Mouse (Mus musculus) left cerebral cortex, postnatal 14 days (tissue): Measurements from ENCODE around the gene Pax3. TPM values are rescaled to one million over a fixed set of nuclear protein-coding genes. Genes with fewer than 3 reads are reported as not detected.

Source experiments
- DNase-seq, 2 experiments: peaks; one replicate each; pipeline ENCODE4 v3.0.0; 2021 to 2022; ENCODE audit warnings: low spot score in 2 of 2, mixed read lengths in 1 of 2
- intact Hi-C: fragments of 180-260 bp; cut with DNase I; formaldehyde crosslinking; loops from one replicate; pipeline ENCODE4 v1.15.1; 2025
- long read RNA-seq, 2 experiments: library from polyadenylated mRNA; stranded (forward); transcript quantifications; one replicate each; pipeline ENCODE4 v2.0.0; 2021
- total RNA-seq, 2 experiments: library from RNA; stranded (reverse); gene quantifications; 2 replicates each; pipeline ENCODE4 v1.2.3; 2021

Gene Pax3
- total RNA-seq, result under 1 TPM in 1 of 2 experiments, not detected in 1; 0.13 TPM
- long read RNA-seq, experiment 1, result 0 reads
- long read RNA-seq, experiment 2, result 0 reads

DNA sequence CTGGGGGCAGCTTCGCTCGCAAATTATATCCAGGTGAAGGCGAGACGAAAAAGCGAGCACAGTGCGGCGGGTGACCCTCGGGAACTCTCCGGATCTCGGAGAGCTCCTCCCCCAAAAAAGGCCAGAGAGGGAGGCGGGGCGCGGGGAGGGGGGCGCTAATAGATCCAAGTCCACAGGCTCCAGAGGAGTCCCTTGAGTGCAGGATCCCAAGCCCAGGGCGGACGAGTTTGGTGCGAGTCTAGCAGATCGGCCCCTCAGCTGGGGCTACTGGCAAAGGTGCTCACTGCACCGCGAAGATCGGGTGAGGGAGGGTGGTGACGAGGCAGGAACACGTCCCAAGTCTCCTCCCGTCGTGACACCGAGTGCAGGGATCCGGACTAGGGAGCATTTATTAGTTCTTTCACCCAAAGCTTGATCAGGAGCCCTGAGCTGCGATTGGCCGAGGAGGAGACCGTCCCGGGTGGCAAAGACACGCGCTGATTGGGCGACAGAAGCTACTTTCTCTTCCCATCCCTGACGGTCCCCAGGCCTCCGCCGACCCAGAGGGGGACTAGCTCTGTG lies at the start of gene Pax3:
Gene Pax3 (minus strand): TSS at position 384 of the 561 bp plus-strand sequence.
- intact Hi-C loops, result no loop called here
- no peak for DNase-seq

DNA sequence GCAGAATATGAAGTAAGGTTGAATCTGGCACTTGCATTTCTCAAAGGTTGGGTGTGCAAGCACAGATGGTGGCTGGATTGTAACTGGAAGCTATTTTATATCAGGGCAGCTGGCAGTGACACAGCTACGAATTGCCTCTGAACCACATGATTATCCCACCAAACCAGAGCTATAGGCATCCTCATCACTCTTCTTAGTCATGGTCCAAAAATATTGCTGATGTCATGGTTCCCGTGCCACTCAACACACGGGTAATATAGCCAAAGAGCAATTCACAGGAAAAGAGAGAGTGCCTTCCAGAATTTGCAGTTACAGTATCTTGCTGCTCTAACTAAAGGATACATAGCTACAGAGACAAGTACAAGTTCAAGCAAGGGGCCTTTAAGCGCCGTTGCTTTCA lies 37.4 kb upstream of the Pax3 start:
- DNase-seq, result peak in 1 of 2 experiments; percentile 30
- intact Hi-C loops, result no loop called here

DNA sequence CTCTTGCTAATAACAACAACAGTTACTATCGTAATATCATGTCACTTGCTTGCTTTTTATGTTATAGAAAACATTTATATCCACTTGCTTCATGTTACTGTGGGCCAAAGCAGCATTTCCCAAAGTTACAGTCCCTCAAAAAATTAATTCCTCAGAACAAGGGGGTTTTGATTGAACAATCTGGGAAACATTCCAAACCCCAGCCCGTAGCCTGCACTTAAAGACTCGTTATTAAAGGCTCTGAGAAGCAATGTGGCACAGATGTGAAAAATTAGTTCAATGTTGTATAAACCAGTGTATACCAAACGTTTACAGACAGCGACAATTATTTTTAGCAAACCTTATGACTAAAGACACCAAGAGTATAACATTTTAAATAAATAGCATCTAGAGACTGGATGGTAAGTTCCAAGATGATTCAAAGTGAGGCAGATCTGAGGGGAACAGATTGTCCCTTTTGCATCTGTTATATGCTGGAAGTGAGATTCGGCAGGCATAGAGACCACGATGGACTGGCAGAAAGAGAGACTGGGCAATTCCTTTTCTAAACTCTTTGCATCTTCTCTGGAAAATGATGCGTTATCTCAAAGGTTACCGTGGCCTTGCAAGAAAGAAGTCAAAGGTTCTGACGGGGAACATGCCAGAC lies 35.1 kb upstream of the Pax3 start:
- intact Hi-C loops, result no loop called here
- peak in 1 of 2 experiments; percentile 41 for DNase-seq

DNA sequence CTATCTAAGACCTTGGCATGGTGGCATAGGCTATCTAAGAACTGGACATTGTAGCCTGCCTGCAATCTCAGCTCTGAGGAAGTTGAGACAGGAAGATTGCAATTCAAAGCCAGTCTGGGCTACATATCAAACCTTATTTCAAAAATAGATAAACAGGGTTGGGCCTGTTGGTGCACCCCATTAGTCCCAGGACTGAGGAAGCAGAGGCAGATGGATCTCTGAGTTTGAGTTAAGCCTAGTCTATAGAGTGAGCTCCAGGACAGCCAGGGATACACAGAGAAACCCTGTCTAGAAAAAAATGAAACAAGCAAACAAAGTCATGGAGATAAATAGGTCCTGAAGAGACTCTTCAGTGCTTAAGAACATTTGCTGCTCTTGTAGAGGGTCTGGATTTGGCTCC lies 32.9 kb upstream of the Pax3 start:
- no peak for DNase-seq
- intact Hi-C loops, result no loop called here

DNA sequence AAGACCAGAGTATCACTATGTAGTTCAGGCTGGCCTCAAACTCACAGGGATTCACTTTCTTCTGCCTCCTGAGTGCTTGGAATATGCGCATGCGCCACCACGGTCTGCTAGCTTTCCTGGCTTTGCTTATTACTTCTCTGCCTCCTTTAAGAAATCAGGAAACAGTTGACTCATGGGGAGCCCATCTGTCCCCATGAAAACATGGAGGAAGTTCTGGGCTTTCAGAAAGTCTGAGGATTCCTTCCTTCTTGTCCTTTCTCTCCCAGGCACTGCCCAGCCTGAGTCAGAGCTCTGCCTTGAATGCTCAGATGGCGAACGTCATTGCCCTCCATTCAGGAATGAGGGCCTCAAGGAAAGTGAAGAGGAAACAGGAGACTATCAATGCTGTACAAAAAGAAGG lies 31.8 kb upstream of the Pax3 start:
- intact Hi-C loops, result no loop called here
- no peak for DNase-seq

DNA sequence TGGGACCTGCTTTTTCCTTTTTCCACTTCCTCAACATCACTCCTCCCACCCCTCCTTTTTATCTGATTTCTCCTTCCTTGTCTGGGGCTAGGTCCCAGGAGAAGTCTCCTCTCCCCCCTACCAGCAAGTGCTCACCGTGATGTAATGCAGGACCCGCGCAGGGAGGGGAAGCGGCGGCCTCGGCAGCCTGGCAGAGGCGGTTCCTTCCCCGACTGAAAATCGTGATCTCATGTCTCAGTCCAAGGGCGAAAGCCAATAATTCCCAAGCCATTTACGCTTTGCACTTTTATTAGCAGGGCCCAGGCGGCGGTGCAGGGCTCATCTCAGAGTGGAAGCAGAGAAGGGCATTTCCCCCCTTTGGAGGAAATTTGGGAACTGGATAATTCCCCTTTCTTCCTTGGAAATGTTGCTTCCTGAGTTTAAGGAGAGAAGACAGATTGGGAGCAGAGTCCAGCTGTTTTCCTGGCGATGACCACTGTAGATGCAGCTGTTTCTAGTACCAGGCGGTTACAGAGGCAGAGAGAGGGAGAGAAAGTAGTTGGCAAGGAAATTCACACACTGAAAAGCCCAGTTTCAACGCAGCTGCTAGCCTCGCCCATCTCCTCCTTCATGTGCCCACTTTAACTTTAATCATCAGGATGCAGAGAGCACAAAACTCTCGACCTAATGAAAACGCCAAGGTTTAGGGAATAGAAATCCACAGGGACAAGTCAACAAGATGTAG lies 21.3 kb upstream of the Pax3 start:
- DNase-seq, result no peak
- intact Hi-C loops, result loop anchor here (5.0 kb wide), 2 partner anchors 94 to 199 kb away; partner anchors contain the start of gene Sgpp2

DNA sequence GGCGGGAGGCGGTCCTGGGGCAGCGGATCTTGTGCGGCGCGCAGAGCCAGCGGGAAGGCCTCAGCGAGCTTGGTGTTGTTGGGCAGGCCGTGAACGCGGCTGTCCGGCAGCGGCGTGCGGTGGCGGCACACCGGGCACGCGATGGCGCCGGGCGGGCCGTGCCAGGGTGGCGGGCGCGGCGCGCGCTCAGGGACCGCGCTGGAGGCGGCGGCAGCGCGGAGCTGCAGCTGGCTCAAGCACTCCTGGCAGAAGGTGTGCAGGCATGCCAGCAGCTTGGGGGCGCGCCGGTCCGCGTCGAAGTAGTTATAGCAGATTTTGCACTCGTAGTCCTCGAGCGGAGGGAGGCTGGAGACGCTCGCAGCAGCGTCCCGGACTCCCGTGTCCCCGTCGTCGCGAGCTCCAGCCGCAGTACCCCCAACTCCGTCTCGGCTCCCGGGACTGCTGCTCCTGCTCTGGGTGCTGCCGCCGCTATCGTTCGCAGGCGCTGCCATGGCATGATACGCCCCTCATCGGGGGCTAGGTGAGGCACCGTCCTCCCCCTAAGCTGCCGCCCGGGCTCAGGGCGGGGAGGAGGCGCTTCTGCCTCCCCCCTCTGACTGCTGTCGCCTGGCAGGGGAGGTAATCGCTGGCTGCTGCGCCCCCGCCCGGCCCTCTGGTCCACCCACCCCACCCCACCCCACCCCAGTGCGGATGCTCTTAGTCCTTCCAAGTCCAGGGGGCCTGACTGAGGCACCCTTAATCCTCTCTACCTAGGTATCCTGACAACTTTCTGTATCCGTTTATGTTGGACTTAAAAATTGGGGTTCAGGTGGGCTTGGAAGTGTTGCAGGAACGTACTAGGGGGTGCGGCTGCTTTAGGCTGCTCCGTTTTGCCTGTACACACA lies 20.5 kb upstream of the Pax3 start:
- intact Hi-C loops, result loop anchor here (5.0 kb wide), 2 partner anchors 95 to 200 kb away; partner anchors contain the start of gene Sgpp2
- DNase-seq, result peak; percentile 33 to 34

DNA sequence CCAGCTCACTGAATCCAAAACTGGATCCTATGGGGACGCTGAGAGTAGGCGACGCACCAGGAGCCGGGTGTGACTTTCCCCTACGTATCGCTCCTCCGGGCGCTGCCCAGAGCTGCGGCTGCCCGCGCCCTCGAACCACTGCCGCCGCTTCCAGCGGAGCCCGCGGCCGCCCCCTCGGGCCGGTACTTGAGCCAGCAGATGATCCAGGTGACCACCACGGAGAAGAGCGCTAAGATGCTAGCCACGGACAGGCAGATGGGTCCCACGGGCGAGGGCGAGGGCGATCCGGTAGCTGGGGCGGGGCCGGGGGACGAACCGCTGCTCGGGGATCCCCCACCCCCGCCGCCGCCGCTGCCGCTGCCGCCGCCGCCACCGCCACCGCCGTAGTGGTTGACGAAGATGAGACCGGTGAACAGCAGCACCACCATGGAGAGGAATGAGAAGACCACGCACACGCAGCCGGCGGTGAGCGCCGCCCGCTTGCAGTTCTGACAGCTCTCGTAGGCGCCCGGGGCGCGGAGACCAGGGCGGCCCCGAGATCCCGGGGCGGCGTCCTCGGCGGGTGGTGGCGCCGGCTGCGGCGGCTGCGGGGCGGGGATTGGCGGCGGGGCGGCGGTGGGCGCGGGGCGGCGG lies 19.7 kb upstream of the Pax3 start:
- intact Hi-C loops, result loop anchor here (5.0 kb wide), 2 partner anchors 96 to 201 kb away; partner anchors contain the start of gene Sgpp2
- no peak for DNase-seq

DNA sequence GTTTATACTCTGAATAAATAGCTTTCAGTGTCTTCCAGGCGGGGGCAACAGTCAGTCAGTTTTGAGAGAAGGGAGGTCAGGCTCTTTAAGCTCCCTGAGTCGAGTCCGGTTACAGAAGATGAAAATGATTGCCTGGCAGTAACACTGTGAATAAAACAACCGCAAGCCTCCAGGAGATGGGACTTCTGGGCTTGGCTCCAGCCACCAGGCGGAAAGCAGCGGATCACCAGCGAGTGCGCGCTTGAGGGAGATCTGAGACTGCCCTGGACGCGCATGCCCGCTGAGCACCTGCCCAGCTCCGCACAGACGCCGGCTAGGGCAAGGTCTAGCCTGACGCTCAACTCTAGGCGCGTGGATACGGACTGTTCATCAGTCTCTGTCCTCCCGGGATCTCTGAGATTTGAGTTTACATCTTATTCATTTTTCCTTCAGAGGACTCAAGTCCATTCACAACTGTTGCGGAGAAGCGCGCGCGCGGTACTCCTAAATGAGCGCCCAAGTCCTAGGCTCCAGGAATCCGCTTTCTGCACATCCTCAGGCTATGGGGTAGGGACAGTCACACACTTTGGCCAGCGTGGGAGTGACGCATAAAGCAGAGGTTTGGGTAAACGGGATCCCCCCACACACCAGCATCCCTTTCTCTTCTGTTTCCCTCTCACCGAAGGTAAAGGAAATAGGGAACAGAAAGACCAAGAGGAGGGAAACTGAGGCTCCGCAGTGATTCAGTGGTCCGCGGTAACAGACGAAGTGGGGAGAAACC lies 19.0 kb upstream of the Pax3 start:
- no peak for DNase-seq
- intact Hi-C loops, result loop anchor here (5.0 kb wide), 2 partner anchors 96 to 201 kb away; partner anchors contain the start of gene Sgpp2

DNA sequence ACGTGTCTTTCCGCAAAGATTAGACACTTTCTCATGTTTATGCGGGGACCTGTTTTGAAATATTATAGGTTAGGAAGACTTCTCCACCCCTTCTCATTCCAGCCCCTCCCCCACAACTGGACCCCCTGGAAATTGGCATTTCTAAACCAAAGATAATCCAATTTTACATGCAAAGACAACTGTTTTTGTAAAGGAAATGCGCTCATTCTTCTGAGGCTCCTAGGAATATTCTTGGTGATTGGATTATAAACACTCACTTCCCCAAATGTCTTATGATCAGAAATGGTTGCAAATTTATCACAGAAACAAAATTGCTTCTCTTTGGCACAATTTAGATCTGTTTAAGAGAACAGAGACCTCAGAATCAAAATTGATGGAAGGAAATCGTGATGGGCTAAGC lies 14.1 kb upstream of the Pax3 start:
- intact Hi-C loops, result no loop called here
- DNase-seq, result no peak

DNA sequence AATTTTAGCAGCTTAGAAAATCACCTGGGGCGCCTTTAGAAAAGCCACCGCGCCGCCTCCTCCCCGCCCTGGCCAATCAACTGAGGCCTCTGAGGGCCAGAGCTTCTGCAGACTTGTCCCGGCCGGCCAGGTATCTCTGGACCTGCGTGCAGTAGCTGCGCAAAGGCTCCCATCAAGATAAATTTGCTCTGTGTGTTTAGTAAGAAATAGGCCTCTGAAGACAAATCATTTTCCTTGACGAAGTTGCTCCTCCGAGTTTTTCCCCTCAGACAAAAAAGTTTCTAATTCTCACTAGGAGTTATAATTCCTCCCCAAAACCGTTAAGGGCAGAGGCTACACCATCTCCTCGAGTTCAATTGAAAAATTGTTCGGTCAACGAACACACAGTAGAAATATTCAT lies 13.6 kb upstream of the Pax3 start:
- no peak for DNase-seq
- intact Hi-C loops, result no loop called here

DNA sequence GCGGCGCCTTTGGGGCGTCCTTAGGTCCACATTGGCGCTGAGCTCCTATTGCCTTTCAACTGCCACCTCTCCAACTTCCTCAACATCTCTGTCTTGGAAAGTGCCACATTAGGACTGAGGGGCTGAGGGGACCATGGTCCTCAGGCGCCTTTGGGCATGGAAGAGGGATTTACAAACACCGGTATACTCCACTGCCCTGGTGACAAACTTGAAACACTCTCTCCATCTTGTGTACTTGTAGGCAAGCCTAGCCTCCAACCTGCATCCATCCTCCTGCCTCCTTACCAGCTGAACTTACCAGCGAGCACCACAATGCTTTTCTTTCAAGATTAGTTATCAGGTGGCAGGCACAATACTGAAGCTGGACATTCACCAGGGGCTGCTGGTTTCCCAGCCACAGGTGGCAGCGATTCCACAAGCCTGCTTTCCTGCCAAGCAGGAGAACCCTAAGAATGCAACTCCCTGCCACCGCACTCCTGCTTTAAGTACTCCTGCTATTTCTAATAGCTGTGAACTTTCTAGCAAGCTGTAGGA lies 11.4 kb upstream of the Pax3 start:
- no peak for DNase-seq
- intact Hi-C loops, result loop anchor here (10.0 kb wide), 1 partner anchor 234 kb away; no protein-coding TSS in a partner anchor

DNA sequence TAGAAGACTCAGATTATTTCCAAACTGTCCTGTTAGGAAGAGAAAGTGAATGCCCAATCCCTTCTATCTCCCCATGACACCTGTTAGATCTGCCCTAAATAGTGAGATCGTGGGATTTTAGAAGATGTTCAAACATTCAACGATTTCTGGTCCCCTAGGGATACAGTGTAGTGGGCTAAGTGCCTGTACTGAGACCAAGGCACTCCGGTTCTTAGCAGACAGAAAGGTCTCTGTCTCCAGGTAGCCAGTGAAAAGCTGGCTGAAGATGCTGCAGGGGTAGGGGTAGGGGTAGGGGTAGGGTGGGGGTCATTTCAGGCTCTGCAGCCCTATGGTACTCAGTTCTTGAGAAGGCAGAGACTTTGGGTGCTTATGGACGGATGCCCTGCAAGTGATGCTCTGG lies 7.4 kb upstream of the Pax3 start:
- DNase-seq, result no peak
- intact Hi-C loops, result loop anchor here (5.0 to 10.0 kb wide), 2 partner anchors 62 to 230 kb away; no protein-coding TSS in a partner anchor

DNA sequence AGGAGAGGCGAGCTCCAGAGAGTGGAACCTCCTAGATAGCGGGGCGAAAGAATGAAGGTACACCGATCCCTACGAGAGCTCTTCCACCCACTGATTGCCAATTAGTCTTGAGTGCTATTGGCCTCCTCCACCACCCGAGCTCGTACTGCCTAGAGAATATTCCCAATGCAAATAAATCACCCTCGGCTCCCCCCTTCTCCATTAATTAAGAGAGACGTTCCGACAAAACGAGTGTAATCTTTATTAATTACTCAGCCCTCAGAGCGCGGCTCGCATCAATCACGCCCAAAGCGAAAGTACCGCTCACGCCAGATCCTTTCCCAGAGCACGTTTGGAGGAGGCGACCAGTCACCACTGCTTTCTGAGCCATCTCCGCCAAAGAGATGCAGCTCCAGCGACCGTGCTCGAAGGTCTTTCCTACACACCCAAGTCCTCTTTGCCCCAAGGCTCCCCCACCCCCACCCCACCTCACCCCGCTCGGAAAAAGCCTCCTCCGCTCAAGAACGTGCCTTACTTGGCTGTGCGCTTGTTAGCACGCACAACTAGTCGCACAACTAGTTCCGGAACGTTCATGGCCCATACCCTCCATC lies 6.8 kb upstream of the Pax3 start:
- no peak for DNase-seq
- intact Hi-C loops, result loop anchor here (5.0 to 10.0 kb wide), 2 partner anchors 61 to 229 kb away; no protein-coding TSS in a partner anchor

DNA sequence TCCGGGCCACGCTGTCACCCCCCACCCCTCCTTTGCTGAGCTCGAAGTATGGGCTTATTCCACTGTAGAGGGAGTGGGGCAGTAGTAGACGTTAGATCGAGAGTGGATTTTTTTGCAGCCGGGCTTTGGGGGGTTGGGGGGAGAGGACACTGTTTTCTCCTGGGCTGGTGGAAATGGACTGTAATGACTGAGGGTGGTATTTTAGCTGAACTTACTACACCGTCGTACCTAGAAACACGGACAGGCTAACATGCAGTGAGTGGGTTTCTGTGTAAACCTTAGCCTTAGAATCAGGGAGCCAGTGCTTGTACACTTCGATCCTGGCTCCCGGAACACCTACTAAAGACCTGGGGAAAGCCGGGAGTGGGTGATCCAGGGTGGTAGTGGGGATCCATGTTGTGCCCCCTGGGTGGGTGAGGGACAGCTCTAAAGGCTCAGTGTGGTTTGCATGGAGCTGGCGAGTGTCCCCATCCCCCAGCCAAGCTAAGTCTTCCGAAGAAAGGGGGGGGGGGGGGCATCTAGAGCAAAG lies 6.2 kb upstream of the Pax3 start:
- intact Hi-C loops, result loop anchor here (5.0 to 10.0 kb wide), 2 partner anchors 61 to 228 kb away; no protein-coding TSS in a partner anchor
- no peak for DNase-seq

DNA sequence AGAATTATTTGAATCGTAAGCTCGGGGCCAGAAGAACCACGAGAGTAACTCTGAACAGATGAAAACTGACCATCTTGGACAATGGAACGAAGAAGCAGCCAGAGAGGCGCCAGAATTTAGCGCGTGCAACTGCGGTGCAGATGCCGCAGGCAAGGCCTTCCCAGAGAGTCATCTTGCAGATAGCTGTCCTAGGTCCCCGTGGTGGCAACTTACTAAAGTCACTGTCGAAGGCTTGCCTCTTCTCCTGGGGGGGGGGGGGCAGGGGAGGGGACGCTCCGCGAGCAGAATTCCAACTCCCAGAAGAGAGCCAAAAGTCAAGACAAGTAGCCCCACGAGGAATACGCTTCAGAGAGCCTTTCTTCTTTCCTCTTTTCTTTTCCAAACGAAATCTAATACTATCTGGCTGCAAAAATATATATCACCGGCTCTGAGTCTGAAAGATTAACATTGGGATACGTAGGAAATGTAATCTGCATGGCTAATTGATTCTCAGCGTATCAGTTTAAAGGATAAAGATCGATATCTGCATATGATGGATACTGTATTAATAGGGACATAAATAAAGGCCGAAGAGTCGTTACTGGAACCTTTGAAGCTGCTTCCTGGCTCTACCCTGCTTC lies 5.6 kb upstream of the Pax3 start:
- intact Hi-C loops, result loop anchor here (5.0 to 10.0 kb wide), 2 partner anchors 60 to 228 kb away; no protein-coding TSS in a partner anchor
- no peak for DNase-seq
